Mouse (Mus musculus) cortical plate, adult 2 months (tissue): Measurements from ENCODE around the gene Tex38.

Source experiments
- CTCF ChIP-seq: fragments of 200-500 bp; IDR thresholded peaks from 2 replicates; pipeline ENCODE4 v1.5.1; 2011; ENCODE audit warnings: mild to moderate bottlenecking, control low read depth, low read length; ENCODE audit not compliant: insufficient read depth; ENCODE audit errors: extremely low read depth
- POLR2A ChIP-seq: fragments of 200-500 bp; IDR thresholded peaks from 2 replicates; pipeline ENCODE4 v1.6.1; 2011; ENCODE audit warnings: mild to moderate bottlenecking, low read length, control low read depth; ENCODE audit not compliant: insufficient read depth; ENCODE audit errors: extremely low read depth

GRCm38 (mm10) chr4:115827066-115827465 lies 46.2 kb upstream of the Tex38 start:
- TF ChIP-seq CTCF (no peak), POLR2A (no peak)
